Comparison of ENCODE assay signal across 23 mouse cellular contexts in genomic region chr4:39125528-39125927, GRCm38 (mm10).
DNase-seq lines count a peak whose midpoint lies in the region; ATAC-seq and TF ChIP-seq lines count a peak whose summit lies in the region.
"Had no signal": no experiment of that assay in that cellular context is flagged by ENCODE, and none has a peak within 500 bp of the region (broad histone marks: within the 10 kb centered on the region; RNA-seq: fewer than 3 reads in every experiment).

No protein-coding gene starts in this region.

- no peak overlapping the region for H3K4me3 ChIP-seq in kidney, embryonic 14.5 days (ENCODE audit: low read length)
- no peak overlapping the region for H3K4me3 ChIP-seq in kidney, embryonic 15.5 days (replicated peaks)
- H3K4me3 ChIP-seq in kidney, postnatal 0 days (replicated peaks; ENCODE audit: low read depth, low read length) = no peak overlapping the region
- no peak overlapping the region for H3K4me3 ChIP-seq in kidney, embryonic 16.5 days (ENCODE audit: low read length)

- H3K9me3 ChIP-seq in kidney, embryonic 14.5 days (ENCODE audit: control insufficient read depth, low read length) = no peaks in the 10 kb centered on the region
- H3K9me3 ChIP-seq in kidney, embryonic 15.5 days (replicated peaks) = no peaks in the 10 kb centered on the region
- H3K9me3 ChIP-seq in kidney, postnatal 0 days (replicated peaks; ENCODE audit: low read length) = no peaks in the 10 kb centered on the region
- no peaks in the 10 kb centered on the region for H3K9me3 ChIP-seq in kidney, embryonic 16.5 days (ENCODE audit: low read length)
- H3K9me3 ChIP-seq: G1E had no signal

- H3K4me1 ChIP-seq in kidney, embryonic 14.5 days (ENCODE audit: control insufficient read depth, insufficient read depth, low read length) = no peaks in the 10 kb centered on the region
- H3K4me1 ChIP-seq in kidney, embryonic 15.5 days = no peaks in the 10 kb centered on the region
- no peaks in the 10 kb centered on the region for H3K4me1 ChIP-seq in kidney, postnatal 0 days (replicated peaks; ENCODE audit: insufficient read depth, low read length)
- H3K4me1 ChIP-seq in kidney, embryonic 16.5 days (ENCODE audit: insufficient read depth, low read length) = no peaks in the 10 kb centered on the region

- ATAC-seq in kidney, embryonic 14.5 days (ENCODE audit: low FRiP score, low TSS enrichment) = peak; percentile 73; the same call in 1 of the 2 replicates
- peak; percentile 73; the same call in 1 of the 2 replicates for ATAC-seq in kidney, embryonic 15.5 days (replicated peaks; ENCODE audit: low FRiP score)
- ATAC-seq in kidney, postnatal 0 days (replicated peaks; ENCODE audit: low FRiP score, low read depth) = no peak
- ATAC-seq in kidney, embryonic 16.5 days (ENCODE audit: low FRiP score, low TSS enrichment) = no peak
- ATAC-seq: activated CD4-positive, CD25-positive, alpha-beta regulatory T cell, adult 4 months; CD4-positive, CD25-positive, alpha-beta regulatory T cell, adult 4 months; Patski had no signal

- no peak overlapping the region for H3K27ac ChIP-seq in kidney, embryonic 14.5 days (ENCODE audit: low read depth, low read length)
- no peak overlapping the region for H3K27ac ChIP-seq in kidney, embryonic 15.5 days
- no peak overlapping the region for H3K27ac ChIP-seq in kidney, postnatal 0 days
- no peak overlapping the region for H3K27ac ChIP-seq in kidney, embryonic 16.5 days (ENCODE audit: low read length)

- no peaks in the 10 kb centered on the region for H3K36me3 ChIP-seq in kidney, embryonic 14.5 days (ENCODE audit: control insufficient read depth, insufficient read depth, low read length)
- H3K36me3 ChIP-seq in kidney, embryonic 15.5 days = no peaks in the 10 kb centered on the region
- H3K36me3 ChIP-seq in kidney, postnatal 0 days (ENCODE audit: insufficient read depth, low read length) = no peaks in the 10 kb centered on the region
- no peaks in the 10 kb centered on the region for H3K36me3 ChIP-seq in kidney, embryonic 16.5 days (ENCODE audit: insufficient read depth, low read length)
- H3K36me3 ChIP-seq: G1E had no signal

- DNase-seq in kidney, postnatal 36 days = no peak
- DNase-seq in kidney, postnatal 14 days = no peak
- peak; percentile 13 for DNase-seq in kidney, postnatal 0 days (ENCODE audit: low spot score)
- DNase-seq in A20 (ENCODE audit: low read depth, low spot score) = peak; percentile 4
- no peak for DNase-seq in urinary bladder, postnatal 10 days (ENCODE audit: low spot score)
- DNase-seq: adrenal gland, adult 2 months; adrenal gland, adult 8-10 months; adrenal gland, postnatal 10 days; adrenal gland, postnatal 14 days; adrenal gland, postnatal 25 days; adrenal gland, postnatal 36 days; B cell, adult 2 months; cerebellum, adult 11 months; cerebellum, adult 11-12 months; cerebellum, adult 18-20 months had no signal

- TF ChIP-seq CTCF in kidney, postnatal 0 days (IDR thresholded peaks at IDR 0.05; ENCODE audit: low read depth) = no peak

- no peak overlapping the region for H3K4me2 ChIP-seq in kidney, embryonic 14.5 days (replicated peaks; ENCODE audit: low read depth, low read length)
- H3K4me2 ChIP-seq in kidney, embryonic 15.5 days = no peak overlapping the region
- no peak overlapping the region for H3K4me2 ChIP-seq in kidney, postnatal 0 days (ENCODE audit: low read length)
- H3K4me2 ChIP-seq in kidney, embryonic 16.5 days (replicated peaks; ENCODE audit: low read depth, low read length) = no peak overlapping the region

- H3K27me3 ChIP-seq in kidney, embryonic 14.5 days (ENCODE audit: control insufficient read depth, insufficient read depth, low read length) = no peaks in the 10 kb centered on the region
- H3K27me3 ChIP-seq in kidney, embryonic 15.5 days = no peaks in the 10 kb centered on the region
- no peaks in the 10 kb centered on the region for H3K27me3 ChIP-seq in kidney, postnatal 0 days (ENCODE audit: insufficient read depth, low read length)
- H3K27me3 ChIP-seq in kidney, embryonic 16.5 days (ENCODE audit: insufficient read depth, low read length) = no peaks in the 10 kb centered on the region
- H3K27me3 ChIP-seq: CH12.LX, Patski had no signal

- H3K9ac ChIP-seq in kidney, embryonic 14.5 days (ENCODE audit: low read depth, low read length) = no peak overlapping the region
- H3K9ac ChIP-seq in kidney, embryonic 15.5 days = no peak overlapping the region
- no peak overlapping the region for H3K9ac ChIP-seq in kidney, postnatal 0 days (ENCODE audit: low read depth, low read length)
- no peak overlapping the region for H3K9ac ChIP-seq in kidney, embryonic 16.5 days (replicated peaks; ENCODE audit: low read length)

Comparison
In these comparisons a context has a peak if more than half of its experiments do, and no peak if none do; other contexts are left out.
1. ATAC-seq: peak in kidney, embryonic 14.5 days (single experiment) and kidney, embryonic 15.5 days (single experiment); none in kidney, postnatal 0 days (single experiment) and kidney, embryonic 16.5 days (single experiment).
2. DNase-seq: peak in kidney, postnatal 0 days (single experiment) and A20 (single experiment); none in kidney, postnatal 36 days (0 of 2), kidney, postnatal 14 days (single experiment) and urinary bladder, postnatal 10 days (single experiment).